Mouse (Mus musculus) lung, embryonic 16.5 days (tissue): ENCODE results near the gene Cacna1c. TPM values are rescaled to one million over a fixed set of nuclear protein-coding genes. Genes with fewer than 3 reads are reported as not detected.

Experiments used
- ATAC-seq: fragments of 200-750 bp; cut with Nextera tagmentation; 2 replicates; pipeline ENCODE4 v1.8.0; 2017; ENCODE audit warnings: low read depth, mild to moderate bottlenecking, moderate library complexity
- H3K27ac ChIP-seq: fragments of 300-500 bp; sonication (generic); 2 replicates; pipeline ENCODE4 v1.5.1; 2014; ENCODE audit warnings: mild to moderate bottlenecking, control low read depth, low read length
- H3K27me3 ChIP-seq: fragments of 300-500 bp; sonication (generic); 2 replicates; pipeline ENCODE4 v1.6.1; 2014; ENCODE audit warnings: low read depth, low read length, mixed read lengths; ENCODE audit not compliant: control insufficient read depth, insufficient read depth
- H3K36me3 ChIP-seq: fragments of 300-500 bp; sonication (generic); 2 replicates; pipeline ENCODE4 v1.6.1; 2014; ENCODE audit warnings: low read length; ENCODE audit not compliant: control insufficient read depth, insufficient read depth
- H3K4me1 ChIP-seq: fragments of 300-500 bp; sonication (generic); replicated peaks from 2 replicates; pipeline ENCODE4 v1.6.1; 2014; ENCODE audit warnings: low read length, mixed read lengths; ENCODE audit not compliant: control insufficient read depth, insufficient read depth
- H3K4me2 ChIP-seq: fragments of 300-500 bp; sonication (generic); 2 replicates; pipeline ENCODE4 v1.6.1; 2014; ENCODE audit warnings: low read depth, low read length, control low read depth
- H3K4me3 ChIP-seq: fragments of 300-500 bp; sonication (generic); 2 replicates; pipeline ENCODE4 v1.5.1; 2014; ENCODE audit warnings: mild to moderate bottlenecking, low read length, control low read depth
- H3K9ac ChIP-seq: fragments of 300-500 bp; sonication (generic); 2 replicates; pipeline ENCODE4 v1.6.1; 2014; ENCODE audit warnings: low read length, control low read depth
- H3K9me3 ChIP-seq: fragments of 300-500 bp; sonication (generic); 2 replicates; pipeline ENCODE4 v1.6.1; 2016; ENCODE audit warnings: low read length; ENCODE audit not compliant: control insufficient read depth
- WGBS: fragments of 180-500 bp; shearing (Covaris S2); extraction: QIAGEN DNeasy Blood & Tissue Kit; methylation state at CpG from one replicate; pipeline ENCODE4 v1.1.7; 2014; 5-methylcytosine and 5-hydroxymethylcytosine counted together
- polyA plus RNA-seq: library from polyadenylated mRNA; unstranded; fragments of >200 nt; fragmentation: Nextera tagmentation; extraction: Ambion mirVana; gene quantifications from 2 replicates; pipeline ENCODE4 v1.2.1, GENCODE M21; 2015

Gene Cacna1c
- polyA plus RNA-seq, 1 experiment from 2014 or later: 5.8 TPM

DNA sequence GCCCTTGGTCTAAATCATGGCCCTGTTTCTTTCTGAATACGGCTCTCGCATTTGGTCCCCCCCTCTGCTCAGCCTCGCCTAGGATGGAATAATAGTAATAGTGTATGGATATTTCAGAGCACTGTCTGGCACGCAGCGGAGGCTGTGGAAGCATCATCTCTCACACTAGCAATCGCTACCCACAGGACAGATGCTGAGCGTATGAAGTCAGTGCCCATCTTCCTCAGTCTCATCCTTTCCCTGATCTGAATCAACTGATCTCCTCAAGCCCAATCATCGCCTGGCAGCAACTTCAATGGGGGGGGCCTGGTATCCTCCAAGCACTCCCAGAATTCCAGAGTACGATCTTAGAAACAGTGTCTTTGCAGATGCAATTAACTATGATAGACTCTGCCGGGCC lies 518.2 kb downstream of the Cacna1c start:
- Histone ChIP-seq H3K27ac (no peak overlapping the region), H3K9ac (no peak overlapping the region), H3K36me3 (no peaks in the 10 kb centered on the region), H3K4me2 (no peak overlapping the region), H3K9me3 (no peaks in the 10 kb centered on the region), H3K27me3 (no peaks in the 10 kb centered on the region), H3K4me3 (no peak overlapping the region), H3K4me1 (no peaks in the 10 kb centered on the region)
- WGBS: 91% methylated on average over 10 of the region's 10 CpGs
- ATAC-seq: no peak

DNA sequence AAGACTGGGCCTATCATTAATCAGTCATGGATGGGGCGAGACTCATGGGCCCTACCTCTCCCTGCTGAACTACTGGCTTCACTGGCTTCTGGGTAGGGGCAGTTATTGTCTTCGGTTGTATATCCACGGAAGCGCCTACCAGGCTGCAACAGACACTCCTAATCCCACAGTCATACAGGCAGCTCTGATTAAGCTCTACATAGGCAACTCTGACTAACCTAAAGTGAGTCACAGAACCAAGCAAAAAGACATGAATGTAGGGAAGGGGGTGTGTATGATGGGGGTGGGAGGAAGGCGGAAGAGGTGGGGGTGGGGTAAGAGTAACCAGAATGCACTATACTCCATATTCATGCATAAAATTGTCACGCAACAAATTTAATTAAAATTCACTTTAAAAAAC lies 518.9 kb downstream of the Cacna1c start:
- 87% methylated on average over 6 of the region's 6 CpGs for WGBS
- Histone ChIP-seq H3K9ac (no peak overlapping the region), H3K36me3 (no peaks in the 10 kb centered on the region), H3K4me3 (no peak overlapping the region), H3K9me3 (no peaks in the 10 kb centered on the region), H3K27me3 (no peaks in the 10 kb centered on the region), H3K27ac (no peak overlapping the region), H3K4me1 (no peaks in the 10 kb centered on the region), H3K4me2 (no peak overlapping the region)
- no peak for ATAC-seq

DNA sequence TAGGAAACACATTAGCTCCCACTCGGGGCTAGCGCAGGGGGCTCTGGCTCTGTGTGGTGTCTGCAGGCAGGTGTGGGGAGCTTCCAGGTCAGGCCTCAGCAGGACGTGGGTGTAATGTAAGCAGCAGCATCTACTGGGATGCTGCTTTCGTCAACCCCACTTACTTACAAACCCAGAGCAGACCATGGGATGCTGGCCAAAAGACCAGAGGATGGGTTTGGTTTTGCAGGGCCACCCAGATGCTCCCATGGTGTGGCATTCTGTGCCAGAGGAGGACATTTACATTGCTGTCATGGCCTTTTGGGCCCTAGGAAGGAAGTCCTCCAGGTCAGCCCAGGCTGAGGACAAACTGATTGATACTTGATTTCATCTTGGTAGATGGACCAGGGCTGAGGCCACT lies 521.4 kb downstream of the Cacna1c start:
- H3K27ac ChIP-seq: no peak overlapping the region
- no peak for ATAC-seq
- H3K9me3 ChIP-seq: no peaks in the 10 kb centered on the region
- no peaks in the 10 kb centered on the region for H3K36me3 ChIP-seq
- no peak overlapping the region for H3K4me3 ChIP-seq
- 79% methylated on average over 4 of the region's 4 CpGs for WGBS
- H3K4me2 ChIP-seq: no peak overlapping the region
- H3K27me3 ChIP-seq: no peaks in the 10 kb centered on the region
- H3K4me1 ChIP-seq: no peaks in the 10 kb centered on the region
- no peak overlapping the region for H3K9ac ChIP-seq

DNA sequence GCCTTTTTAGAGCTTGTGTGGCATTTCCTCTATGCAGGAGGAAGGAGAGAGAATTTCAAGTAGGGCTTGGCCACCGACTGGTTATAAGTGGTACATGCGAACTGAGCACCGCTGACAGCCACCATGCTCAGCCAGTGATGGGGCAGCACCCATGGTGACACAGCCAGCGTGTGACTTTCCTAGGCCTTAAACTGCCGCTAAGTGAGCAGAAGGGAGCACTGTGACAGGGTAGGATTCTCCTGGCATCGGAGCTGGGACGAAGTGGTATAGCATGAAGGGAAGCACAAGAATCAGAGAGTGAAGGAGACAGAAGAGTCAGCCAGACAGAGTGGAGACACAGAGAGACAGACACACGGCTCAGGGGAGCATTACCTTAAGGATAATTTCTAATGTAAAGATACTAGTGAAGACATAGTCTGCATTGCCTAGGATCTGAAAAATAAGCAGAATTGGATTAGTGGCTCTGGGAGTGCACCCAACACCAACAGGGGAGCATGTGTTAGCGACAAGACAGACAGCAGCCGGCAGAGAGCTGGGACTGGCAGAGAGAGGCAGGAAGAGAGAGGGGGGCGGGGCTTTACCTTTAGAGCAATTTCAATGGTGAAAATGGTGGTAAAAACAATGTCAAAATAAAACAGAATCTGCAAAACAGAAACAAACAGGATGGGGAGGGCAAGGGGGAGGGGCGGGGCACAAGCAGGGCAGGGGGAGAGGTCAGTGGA lies 522.1 kb downstream of the Cacna1c start:
- no peak for ATAC-seq
- WGBS: 68% methylated on average over 12 of the region's 12 CpGs
- Histone ChIP-seq H3K27me3 (no peaks in the 10 kb centered on the region), H3K4me2 (no peak overlapping the region), H3K9ac (no peak overlapping the region), H3K4me1 (no peaks in the 10 kb centered on the region), H3K36me3 (no peaks in the 10 kb centered on the region), H3K27ac (no peak overlapping the region), H3K9me3 (no peaks in the 10 kb centered on the region), H3K4me3 (no peak overlapping the region)

DNA sequence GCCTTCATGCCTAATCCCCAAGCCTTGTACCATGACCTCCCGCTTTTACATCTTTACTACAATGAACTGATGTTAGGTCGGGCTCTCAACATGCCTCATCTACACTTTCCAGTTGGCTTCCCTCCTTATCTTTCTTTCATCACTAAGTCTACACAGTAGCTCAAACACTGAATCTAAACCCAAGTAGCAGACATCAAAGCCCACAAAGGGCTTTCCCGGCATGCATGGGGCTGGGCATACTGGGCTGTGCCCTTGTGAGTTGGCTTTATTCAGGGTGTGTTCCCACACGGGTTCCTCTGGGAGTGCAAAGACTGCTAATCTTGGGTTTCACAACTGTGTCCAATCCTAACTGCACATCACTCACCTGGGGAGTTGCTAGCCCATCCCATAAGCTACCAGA lies 542.9 kb downstream of the Cacna1c start:
- no peaks in the 10 kb centered on the region for H3K4me1 ChIP-seq
- no peaks in the 10 kb centered on the region for H3K27me3 ChIP-seq
- no peak overlapping the region for H3K9ac ChIP-seq
- no peak for ATAC-seq
- H3K4me3 ChIP-seq: no peak overlapping the region
- no peaks in the 10 kb centered on the region for H3K9me3 ChIP-seq
- H3K4me2 ChIP-seq: no peak overlapping the region
- no peak overlapping the region for H3K27ac ChIP-seq
- 48% methylated on average over 4 of the region's 4 CpGs for WGBS
- peaks cover 5% of the 10 kb centered on the region for H3K36me3 ChIP-seq

DNA sequence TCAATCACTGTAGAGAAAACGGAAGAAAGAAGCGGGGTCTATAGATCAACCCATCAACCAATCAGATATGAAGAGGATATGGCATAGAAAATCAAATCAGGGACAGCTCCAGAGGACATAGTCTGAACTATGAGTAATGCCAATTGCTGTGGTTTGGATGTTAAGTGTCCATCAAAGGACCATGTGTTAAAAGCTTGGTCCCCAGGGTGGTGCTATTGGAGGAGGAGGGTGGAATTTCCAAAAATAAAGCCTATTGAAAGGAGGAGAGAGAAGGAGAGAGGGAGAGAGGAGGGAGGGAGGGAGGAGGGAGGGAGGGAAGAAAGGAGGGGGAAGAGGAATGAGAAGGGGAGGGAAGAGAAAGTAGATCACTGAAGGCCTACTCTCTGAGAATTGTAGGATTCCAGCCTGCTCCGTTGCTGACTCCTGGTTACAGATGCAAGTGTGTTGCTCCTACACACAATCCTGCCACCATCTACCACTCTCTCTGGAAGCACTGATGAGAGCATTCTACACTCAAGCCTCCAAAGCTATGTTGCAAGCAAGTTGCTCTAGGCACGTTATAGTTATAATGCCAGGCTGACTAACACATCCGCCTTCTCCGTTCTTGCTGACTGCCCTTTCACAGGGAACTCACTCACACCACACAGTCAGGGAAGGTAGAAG lies 547.0 kb downstream of the Cacna1c start:
- H3K36me3 ChIP-seq: peaks cover 5% of the 10 kb centered on the region; the same call in 1 of the 2 replicates
- no peak overlapping the region for H3K4me2 ChIP-seq
- 85% methylated on average over 6 of the region's 6 CpGs for WGBS
- ATAC-seq: no peak
- no peaks in the 10 kb centered on the region for H3K9me3 ChIP-seq
- H3K4me3 ChIP-seq: no peak overlapping the region
- no peak overlapping the region for H3K9ac ChIP-seq
- H3K4me1 ChIP-seq: no peaks in the 10 kb centered on the region
- H3K27me3 ChIP-seq: no peaks in the 10 kb centered on the region
- H3K27ac ChIP-seq: no peak overlapping the region

DNA sequence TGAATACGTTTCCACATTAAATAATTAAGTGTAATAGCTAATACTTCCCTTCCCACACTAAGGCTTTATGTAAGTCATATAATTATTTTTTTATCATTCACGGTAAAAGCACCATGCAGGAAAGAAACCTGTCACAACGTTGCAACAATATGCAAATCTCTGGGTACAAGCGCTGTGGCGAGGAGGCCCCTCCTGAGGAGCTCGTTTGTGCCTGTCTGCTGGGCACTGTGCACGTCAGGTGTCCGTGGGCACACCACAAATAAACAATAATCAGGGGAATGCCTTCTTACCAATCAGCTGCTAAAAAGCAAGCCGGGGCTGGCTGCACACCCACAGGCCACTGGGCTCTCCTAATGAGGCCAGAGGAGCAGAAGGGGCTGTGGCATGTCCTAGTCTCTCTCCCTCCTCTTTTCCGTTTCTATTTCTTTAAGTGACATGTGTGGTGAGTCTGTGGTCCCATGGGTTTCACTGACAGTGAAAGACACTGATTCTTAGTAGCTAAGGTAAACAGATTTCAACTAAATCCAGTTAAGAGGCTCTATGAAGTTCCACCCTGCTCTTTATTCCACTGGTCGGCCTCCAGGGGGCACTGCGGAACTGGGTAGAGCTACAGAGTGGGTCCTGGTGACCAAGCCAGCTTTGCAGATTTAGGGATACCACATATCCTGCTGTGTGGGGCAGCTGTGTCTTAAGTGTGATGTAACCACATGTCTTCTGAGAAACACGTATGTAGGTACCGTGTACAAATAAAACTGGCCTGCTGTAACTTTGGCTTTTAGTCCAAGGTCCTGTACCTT lies 549.8 kb downstream of the Cacna1c start:
- Histone ChIP-seq H3K27me3 (no peaks in the 10 kb centered on the region), H3K4me2 (no peak overlapping the region), H3K4me3 (no peak overlapping the region), H3K9me3 (no peaks in the 10 kb centered on the region), H3K36me3 (peaks cover 3% of the 10 kb centered on the region; the same call in 1 of the 2 replicates), H3K9ac (no peak overlapping the region), H3K27ac (no peak overlapping the region), H3K4me1 (no peaks in the 10 kb centered on the region)
- WGBS: 53% methylated on average over 14 of the region's 14 CpGs
- peak; percentile 81 for ATAC-seq

DNA sequence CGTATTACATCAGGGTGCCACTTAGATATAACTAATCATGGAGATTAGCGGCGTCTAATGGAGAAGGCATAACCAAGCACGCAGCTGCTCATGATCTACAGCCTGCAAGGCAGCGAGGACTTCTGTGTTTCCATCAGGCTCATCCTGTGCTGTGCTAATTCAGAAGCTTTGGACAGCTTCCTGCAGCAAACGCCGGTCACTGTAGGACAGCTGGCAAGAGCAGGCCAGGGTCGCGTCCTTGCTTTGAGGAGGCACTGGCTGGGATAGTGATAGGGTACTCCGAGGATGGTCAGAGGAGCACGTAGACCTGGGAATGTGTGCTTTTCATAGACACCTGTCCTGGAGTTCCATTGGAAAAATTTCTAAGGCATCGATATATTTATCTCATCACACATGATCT lies 551.4 kb downstream of the Cacna1c start:
- WGBS: 82% methylated on average over 12 of the region's 12 CpGs

DNA sequence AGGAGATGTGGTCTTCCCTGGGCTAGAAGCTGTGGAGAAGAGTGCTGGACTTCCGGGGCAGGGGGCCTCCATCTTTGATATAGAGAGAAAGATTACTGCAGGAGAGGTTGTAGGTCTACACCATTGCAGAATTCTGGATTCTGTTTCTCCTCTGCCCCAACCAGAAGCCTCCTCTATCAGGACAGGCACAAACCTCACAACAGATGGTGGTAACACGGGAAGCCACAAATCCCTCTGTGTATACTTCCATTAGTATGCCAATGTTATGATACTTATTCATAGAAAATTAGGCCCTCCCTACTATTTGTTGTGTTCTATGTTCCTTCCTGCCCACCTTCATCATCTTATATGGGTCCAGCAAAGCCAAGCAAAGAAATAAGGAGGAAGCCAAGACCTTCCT lies 552.7 kb downstream of the Cacna1c start:
- Histone ChIP-seq H3K4me2 (no peak overlapping the region), H3K4me3 (no peak overlapping the region), H3K27ac (no peak overlapping the region), H3K4me1 (no peaks in the 10 kb centered on the region), H3K36me3 (no peaks in the 10 kb centered on the region), H3K27me3 (no peaks in the 10 kb centered on the region), H3K9me3 (no peaks in the 10 kb centered on the region), H3K9ac (no peak overlapping the region)
- no peak for ATAC-seq
- WGBS: 86% methylated on average over 2 of the region's 2 CpGs

More for the DNA sequence above, 551.4 kb downstream of the Cacna1c start:
- Histone ChIP-seq H3K4me2 (no peak overlapping the region), H3K27me3 (no peaks in the 10 kb centered on the region), H3K27ac (no peak overlapping the region), H3K9me3 (no peaks in the 10 kb centered on the region), H3K4me3 (no peak overlapping the region), H3K9ac (no peak overlapping the region), H3K36me3 (no peaks in the 10 kb centered on the region), H3K4me1 (no peaks in the 10 kb centered on the region)
- no peak for ATAC-seq
